Mouse (Mus musculus) testis, adult 2 months (tissue): ENCODE results near the gene Odf3b.
A peak's percentile ranks its signal among the peaks of the same experiment; 100 is the strongest.

Experiments
- CTCF ChIP-seq: fragments of 200-500 bp; IDR thresholded peaks from 2 replicates; pipeline ENCODE4 v1.5.1; 2012; ENCODE audit warnings: low read depth, mild to moderate bottlenecking, inconsistent platforms, low read length, moderate library complexity; ENCODE audit not compliant: control insufficient read depth, insufficient read depth, insufficient replicate concordance
- POLR2A ChIP-seq: fragments of 200-500 bp; IDR thresholded peaks from 2 replicates; pipeline ENCODE4 v1.6.1; 2012; ENCODE audit warnings: low read depth, mild to moderate bottlenecking, inconsistent platforms, low read length, moderate library complexity; ENCODE audit not compliant: control insufficient read depth

DNA sequence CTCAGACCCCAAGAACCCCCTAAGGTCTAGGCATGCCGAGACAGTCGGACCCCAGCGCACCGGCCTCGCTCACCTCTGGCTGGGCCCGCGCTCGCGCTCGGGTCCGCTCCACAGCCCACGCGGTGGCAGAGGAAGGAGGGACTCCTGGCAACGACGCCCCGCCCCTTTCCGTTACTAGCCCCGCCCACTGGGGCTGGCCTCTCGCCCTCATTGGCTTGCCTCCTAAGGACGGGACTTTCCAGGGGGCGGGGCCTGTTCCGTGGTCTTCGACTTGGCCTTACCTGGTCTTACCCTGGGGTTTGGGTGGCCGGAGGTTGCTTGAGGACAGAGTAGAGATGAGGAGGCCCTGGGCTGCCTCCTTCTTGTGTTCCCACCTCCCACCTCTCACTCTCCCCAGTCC is 31.0 kb upstream of the Odf3b start, which contains the start of gene Syce3:
- TF ChIP-seq POLR2A, result peak; percentile 78
- no peak for TF ChIP-seq CTCF
